Mouse (Mus musculus) CH12.LX (cell line): Measurements from ENCODE around the gene Borcs8. TPM values are rescaled to one million over a fixed set of nuclear protein-coding genes. Genes with fewer than 3 reads are reported as not detected.
A peak's percentile ranks its signal among the peaks of the same experiment; 100 is the strongest.

Source experiments
- DNase-seq: peaks from one replicate; pipeline ENCODE4 v3.0.0-alpha.2; 2013; ENCODE audit errors: extremely low read depth
- H3K27ac ChIP-seq: 2 replicates; pipeline ENCODE4 v1.5.1; 2012; ENCODE audit warnings: low read depth, mild to moderate bottlenecking, control low read depth, moderate library complexity; ENCODE audit not compliant: insufficient read depth
- H3K27me3 ChIP-seq: replicated peaks from 2 replicates; pipeline ENCODE3; 2012; ENCODE audit warnings: inconsistent platforms
- H3K36me3 ChIP-seq, 2 experiments: replicated peaks in 1 of 2; 2 replicates each; pipeline versions ENCODE3 to v1.6.1; 2012; ENCODE audit warnings: inconsistent platforms in 1 of 2, low read length in 1 of 2, mild to moderate bottlenecking in 1 of 2, mixed read lengths in 1 of 2, moderate library complexity in 1 of 2; ENCODE audit not compliant: control insufficient read depth in 1 of 2, insufficient read depth in 1 of 2
- H3K4me1 ChIP-seq, 2 experiments: 2 replicates each; pipeline ENCODE4 v1.6.1; 2012; ENCODE audit warnings: inconsistent platforms in 1 of 2, moderate library complexity in 1 of 2; ENCODE audit not compliant: insufficient read depth in 2 of 2, control insufficient read depth in 1 of 2
- H3K4me2 ChIP-seq: 2 replicates; pipeline ENCODE4 v1.6.1; 2012; ENCODE audit warnings: low read depth, mild to moderate bottlenecking, control low read depth; ENCODE audit not compliant: poor library complexity, insufficient read depth, severe bottlenecking
- H3K4me3 ChIP-seq, 3 experiments: fragments of 150-350 bp in 1 of 3; sonication (generic) in 1 of 3; replicated peaks in 1 of 3; 2 replicates each; pipeline versions ENCODE3 to v1.5.1; 2011 to 2012; ENCODE audit warnings: low read depth in 2 of 3, low read length in 2 of 3, mild to moderate bottlenecking in 2 of 3, moderate library complexity in 2 of 3, control low read depth in 1 of 3, improper control_type of control experiment in 1 of 3, inconsistent platforms in 1 of 3, mixed read lengths in 1 of 3; ENCODE audit not compliant: poor library complexity in 1 of 3
- H3K79me2 ChIP-seq: replicated peaks from 2 replicates; pipeline ENCODE4 v1.6.1; 2012; ENCODE audit warnings: mild to moderate bottlenecking, moderate library complexity; ENCODE audit not compliant: control insufficient read depth, poor library complexity, insufficient read depth, severe bottlenecking; ENCODE audit errors: extremely low read depth
- H3K9ac ChIP-seq: 2 replicates; pipeline ENCODE4 v1.6.1; 2012; ENCODE audit warnings: low read depth, mild to moderate bottlenecking, control low read depth, moderate library complexity; ENCODE audit not compliant: insufficient read depth
- H3K9me3 ChIP-seq: replicated peaks from 2 replicates; pipeline ENCODE3; 2012; ENCODE audit warnings: low read length, inconsistent platforms, mixed read lengths
- BHLHE40 ChIP-seq: IDR thresholded peaks from 2 replicates; pipeline ENCODE4 v1.6.1; 2011; ENCODE audit warnings: mild to moderate bottlenecking, low read depth, low read length, improper control_type of control experiment
- CHD1 ChIP-seq: IDR thresholded peaks from 2 replicates; pipeline ENCODE4 v1.6.1; 2012; ENCODE audit warnings: low read depth, low read length, improper control_type of control experiment, inconsistent platforms
- CHD2 ChIP-seq: IDR thresholded peaks from 2 replicates; pipeline ENCODE4 v1.6.1; 2011; ENCODE audit warnings: low read length, improper control_type of control experiment
- E2F4 ChIP-seq: IDR thresholded peaks from 2 replicates; pipeline ENCODE4 v1.6.1; 2011; ENCODE audit warnings: low read depth, low read length, improper control_type of control experiment; ENCODE audit not compliant: insufficient replicate concordance
- ELF1 ChIP-seq: IDR thresholded peaks from 2 replicates; pipeline ENCODE4 v1.6.1; 2014; ENCODE audit warnings: low read depth, mild to moderate bottlenecking, inconsistent platforms, low read length, improper control_type of control experiment
- EP300 ChIP-seq: IDR thresholded peaks from 2 replicates; pipeline ENCODE4 v1.6.1; 2011; ENCODE audit warnings: low read length, improper control_type of control experiment
- GABPA ChIP-seq: IDR thresholded peaks from 2 replicates; pipeline ENCODE4 v1.6.1; 2012; ENCODE audit warnings: low read depth, low read length, improper control_type of control experiment, inconsistent platforms; ENCODE audit not compliant: insufficient replicate concordance
- HCFC1 ChIP-seq: IDR thresholded peaks from 2 replicates; pipeline ENCODE4 v1.6.1; 2012; ENCODE audit warnings: low read depth, mild to moderate bottlenecking, inconsistent platforms, low read length, improper control_type of control experiment
- IRF4 ChIP-seq: IDR thresholded peaks from 2 replicates; pipeline ENCODE4 v1.6.1; 2014; ENCODE audit warnings: low read depth, mild to moderate bottlenecking, inconsistent platforms, low read length, improper control_type of control experiment
- JUN ChIP-seq: IDR thresholded peaks from 2 replicates; pipeline ENCODE4 v1.6.1; 2011; ENCODE audit warnings: low read depth, mild to moderate bottlenecking, low read length, improper control_type of control experiment, moderate library complexity; ENCODE audit not compliant: insufficient read depth
- MAFK ChIP-seq: IDR thresholded peaks from 2 replicates; pipeline ENCODE4 v1.6.1; 2011; ENCODE audit warnings: low read length, improper control_type of control experiment; ENCODE audit not compliant: insufficient replicate concordance
- MAX ChIP-seq: IDR thresholded peaks from 2 replicates; pipeline ENCODE4 v1.6.1; 2011; ENCODE audit warnings: low read length, improper control_type of control experiment
- MAZ ChIP-seq: IDR thresholded peaks from 2 replicates; pipeline ENCODE4 v1.6.1; 2012; ENCODE audit warnings: low read depth, mild to moderate bottlenecking, inconsistent platforms, low read length, improper control_type of control experiment, moderate library complexity
- MEF2A ChIP-seq: IDR thresholded peaks from 2 replicates; pipeline ENCODE4 v1.6.1; 2014; ENCODE audit warnings: low read depth, mild to moderate bottlenecking, inconsistent platforms, low read length, improper control_type of control experiment, borderline replicate concordance
- MXI1 ChIP-seq: IDR thresholded peaks from 2 replicates; pipeline ENCODE4 v1.6.1; 2011; ENCODE audit warnings: mild to moderate bottlenecking, low read depth, low read length, improper control_type of control experiment
- MYC ChIP-seq: IDR thresholded peaks from 2 replicates; pipeline ENCODE4 v1.6.1; 2011; ENCODE audit warnings: low read depth, mild to moderate bottlenecking, improper control_type of control experiment, low read length
- NELFE ChIP-seq: IDR thresholded peaks from 2 replicates; pipeline ENCODE4 v1.6.1; 2011; ENCODE audit warnings: low read depth, low read length, improper control_type of control experiment
- NRF1 ChIP-seq: IDR thresholded peaks from 2 replicates; pipeline ENCODE4 v1.6.1; 2014; ENCODE audit warnings: low read depth, mild to moderate bottlenecking, inconsistent platforms, low read length, improper control_type of control experiment, moderate library complexity
- PAX5 ChIP-seq: IDR thresholded peaks from 2 replicates; pipeline ENCODE4 v1.6.1; 2012; ENCODE audit warnings: low read length, inconsistent platforms, mixed read lengths
- POLR2A ChIP-seq: IDR thresholded peaks from 2 replicates; pipeline ENCODE4 v1.6.1; 2011; ENCODE audit warnings: low read depth, mild to moderate bottlenecking, improper control_type of control experiment, low read length
- RAD21 ChIP-seq: IDR thresholded peaks from 2 replicates; pipeline ENCODE4 v1.6.1; 2011; ENCODE audit warnings: low read depth, mild to moderate bottlenecking, low read length, improper control_type of control experiment, moderate library complexity
- RCOR1 ChIP-seq: conservative IDR thresholded peaks from 2 replicates; pipeline ENCODE4 v1.6.1; 2012; ENCODE audit warnings: low read depth, mild to moderate bottlenecking, inconsistent platforms, low read length, improper control_type of control experiment
- SIN3A ChIP-seq: IDR thresholded peaks from 2 replicates; pipeline ENCODE4 v1.6.1; 2012; ENCODE audit warnings: low read length, improper control_type of control experiment, inconsistent platforms
- SMC3 ChIP-seq: IDR thresholded peaks from 2 replicates; pipeline ENCODE4 v1.6.1; 2011; ENCODE audit warnings: low read depth, low read length, improper control_type of control experiment
- TBP ChIP-seq: conservative IDR thresholded peaks from 2 replicates; pipeline ENCODE4 v1.6.1; 2011; ENCODE audit warnings: low read depth, low read length, improper control_type of control experiment
- TCF12 ChIP-seq: IDR thresholded peaks from 2 replicates; pipeline ENCODE4 v1.6.1; 2014; ENCODE audit warnings: low read depth, mild to moderate bottlenecking, inconsistent platforms, low read length, improper control_type of control experiment
- UBTF ChIP-seq: IDR thresholded peaks from 2 replicates; pipeline ENCODE4 v1.6.1; 2012; ENCODE audit warnings: low read depth, mild to moderate bottlenecking, inconsistent platforms, low read length, improper control_type of control experiment, moderate library complexity
- ZC3H11A ChIP-seq: IDR thresholded peaks from 2 replicates; pipeline ENCODE4 v1.6.1; 2012; ENCODE audit warnings: low read depth, mild to moderate bottlenecking, inconsistent platforms, low read length, improper control_type of control experiment
- ZKSCAN1 ChIP-seq: IDR thresholded peaks from 2 replicates; pipeline ENCODE4 v1.6.1; 2012; ENCODE audit warnings: low read depth, inconsistent platforms, low read length, improper control_type of control experiment, borderline replicate concordance
- ZMIZ1 ChIP-seq: IDR thresholded peaks from 2 replicates; pipeline ENCODE4 v1.6.1; 2012; ENCODE audit warnings: low read depth, mild to moderate bottlenecking, inconsistent platforms, low read length, improper control_type of control experiment
- ZNF384 ChIP-seq: IDR thresholded peaks from 2 replicates; pipeline ENCODE4 v1.6.1; 2012; ENCODE audit warnings: low read depth, low read length, improper control_type of control experiment, inconsistent platforms
- dilution Hi-C: fragments of 300-500 bp; cut with MboI; formaldehyde crosslinking; loops from 2 replicates; pipeline ENCODE4 v1.14.3; 2020; ENCODE audit warnings: low sequenced_read_pairs; ENCODE audit not compliant: extremely low pct_unique_long_range_greater_than_20kb, extremely low pct_ligation_motif_present
- in situ Hi-C: fragments of 300-500 bp; cut with MboI; formaldehyde crosslinking; loops from 3 replicates; pipeline ENCODE4 v1.14.3; 2019; ENCODE audit warnings: low sequenced_read_pairs, low pct_ligation_motif_present, low pct_unique_long_range_greater_than_20kb, mixed read lengths
- polyA plus RNA-seq: library from polyadenylated mRNA; unstranded; fragments of >175 nt; gene quantifications from 2 replicates; pipeline ENCODE4 v1.2.1, GENCODE M21; 2012; ENCODE audit warnings: low read depth; ENCODE audit not compliant: insufficient read length
- total RNA-seq, 2 experiments: library from RNA; depleted of rRNA; stranded (reverse); fragments of 300-350 nt in 1 of 2; fragments of >200 nt in 1 of 2; gene quantifications; 2 replicates each; pipeline ENCODE4 v1.2.3; 2012 to 2014

Borcs8 gene
- total and polyA plus RNA-seq, 3 experiments, result 22.2 to 56.4 (median 44.0) TPM

DNA sequence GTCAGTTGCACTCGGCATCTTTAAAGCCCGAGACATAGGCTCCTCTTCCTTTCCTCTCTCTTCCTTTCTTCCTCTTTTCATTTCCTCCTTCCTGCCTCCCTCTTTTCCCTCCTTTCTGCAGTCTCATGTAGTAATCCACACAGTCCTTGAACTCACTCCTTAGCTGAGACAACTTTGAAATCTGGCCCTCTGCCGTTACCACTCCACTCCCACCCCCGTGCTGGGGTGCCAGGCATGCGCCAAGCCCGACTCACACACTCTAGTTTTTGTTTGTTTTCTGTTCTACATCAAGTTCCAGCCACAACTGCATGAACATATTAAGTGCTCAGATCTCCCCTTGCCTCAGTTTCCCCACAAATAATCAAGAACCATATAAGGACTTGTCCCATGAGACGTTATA lies 34.4 kb upstream of the Borcs8 start:
- Histone ChIP-seq H3K36me3 (peaks cover 0 to 60% of the 10 kb centered on the region in 2 experiments), H3K79me2 (no peaks in the 10 kb centered on the region), H3K4me1 (peaks cover 8 to 58% of the 10 kb centered on the region in 2 experiments), H3K4me3 (no peak overlapping the region), H3K9me3 (no peaks in the 10 kb centered on the region), H3K9ac (no peak overlapping the region), H3K27me3 (no peaks in the 10 kb centered on the region), H3K4me2 (peak overlapping the region; percentile 25), H3K27ac (no peak overlapping the region)
- DNase-seq, result no peak
- no peak for TF ChIP-seq CHD1
- no peak for TF ChIP-seq ELF1
- no peak for TF ChIP-seq TCF12
- TF ChIP-seq POLR2A, result no peak
- TF ChIP-seq ZMIZ1, result no peak
- no peak for TF ChIP-seq ZKSCAN1
- no peak for TF ChIP-seq MEF2A
- TF ChIP-seq NRF1, result no peak
- TF ChIP-seq TBP, result no peak
- no peak for TF ChIP-seq JUN
- TF ChIP-seq E2F4, result no peak
- TF ChIP-seq RAD21, result no peak
- TF ChIP-seq PAX5, result no peak
- no peak for TF ChIP-seq GABPA
- TF ChIP-seq RCOR1, result no peak
- no peak for TF ChIP-seq EP300
- no peak for TF ChIP-seq ZC3H11A
- in situ Hi-C loops (no loop called here), dilution Hi-C loops (no loop called here)

DNA sequence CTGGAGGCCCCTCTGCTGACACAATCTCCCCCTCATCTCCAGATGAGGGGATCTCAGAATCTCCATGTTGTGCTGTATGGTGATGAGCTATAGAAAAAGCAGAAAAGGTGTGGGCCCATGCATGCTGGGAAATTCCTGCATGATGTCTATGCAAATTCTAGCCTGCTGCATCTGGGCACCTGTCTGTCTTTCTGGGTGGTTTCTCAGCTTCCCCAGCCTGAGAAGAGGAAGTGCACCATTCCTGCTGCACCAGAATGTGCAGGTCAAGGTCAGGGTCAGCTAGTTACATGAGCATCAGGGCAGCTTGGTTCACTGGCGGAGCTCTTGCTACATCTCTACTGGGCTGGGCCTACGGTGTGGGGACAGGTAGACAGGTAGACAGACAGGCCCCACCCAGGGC lies 28.8 kb upstream of the Borcs8 start:
- no peaks in the 10 kb centered on the region for H3K79me2 ChIP-seq
- peak overlapping the region; percentile 25 for H3K4me2 ChIP-seq
- peaks cover 35 to 90% of the 10 kb centered on the region in 2 experiments for H3K4me1 ChIP-seq
- dilution Hi-C loops (no loop called here), in situ Hi-C loops (no loop called here)
- peak overlapping the region; percentile 47 for H3K27ac ChIP-seq
- no peaks in the 10 kb centered on the region for H3K27me3 ChIP-seq
- H3K9me3 ChIP-seq, result peaks cover 10% of the 10 kb centered on the region
- peak overlapping the region in 1 of 3 experiments; percentile 65 for H3K4me3 ChIP-seq
- H3K36me3 ChIP-seq, result peaks cover 0 to 22% of the 10 kb centered on the region in 2 experiments
- no peak overlapping the region for H3K9ac ChIP-seq
- DNase-seq, result peak; percentile 84
- TF ChIP-seq TCF12, result peak; percentile 96
- peak; percentile 75; the same call in 1 of the 2 replicates for TF ChIP-seq MEF2A
- TF ChIP-seq POLR2A, result 0 out of 2 replicates have a peak, but pooled peaks have one; percentile 31
- TF ChIP-seq SMC3, result peak; percentile 15; the same call in 1 of the 2 replicates
- no peak for TF ChIP-seq TBP
- TF ChIP-seq MAX, result peak; percentile 63; the same call in 1 of the 2 replicates
- TF ChIP-seq MAFK, result no peak
- no peak; the same call in 1 of the 2 replicates for TF ChIP-seq JUN
- TF ChIP-seq ZMIZ1, result no peak
- TF ChIP-seq EP300, result peak; percentile 94
- TF ChIP-seq HCFC1, result 0 out of 2 replicates have a peak, but pooled peaks have one; percentile 11
- TF ChIP-seq MXI1, result no peak; the same call in 1 of the 2 replicates
- 0 out of 2 replicates have a peak, but pooled peaks have one; percentile 35 for TF ChIP-seq ZNF384
- no peak for TF ChIP-seq ZKSCAN1
- peak; percentile 81 for TF ChIP-seq BHLHE40
- TF ChIP-seq MAZ, result 0 out of 2 replicates have a peak, but pooled peaks have one; percentile 40
- no peak for TF ChIP-seq NELFE
- peak; percentile 91 for TF ChIP-seq MYC
- peak; percentile 84 for TF ChIP-seq IRF4
- TF ChIP-seq CHD2, result peak; percentile 58
- TF ChIP-seq SIN3A, result peak; percentile 53; the same call in 1 of the 2 replicates
- peak; percentile 97 for TF ChIP-seq RCOR1
- TF ChIP-seq ELF1, result peak; percentile 70
- no peak for TF ChIP-seq UBTF
